Mouse (Mus musculus) urinary bladder, postnatal 10 days (tissue): ENCODE results near the gene Hspa1l.
"Not testable (repeated sequence)": the region's sequence is repeated elsewhere in the genome, so short reads cannot be mapped to it uniquely, and the experiment has no call there.

Source experiments
- DNase-seq: peaks from one replicate; pipeline ENCODE4 v3.0.0; 2022; ENCODE audit warnings: low spot score

Hspa1l gene

DNA sequence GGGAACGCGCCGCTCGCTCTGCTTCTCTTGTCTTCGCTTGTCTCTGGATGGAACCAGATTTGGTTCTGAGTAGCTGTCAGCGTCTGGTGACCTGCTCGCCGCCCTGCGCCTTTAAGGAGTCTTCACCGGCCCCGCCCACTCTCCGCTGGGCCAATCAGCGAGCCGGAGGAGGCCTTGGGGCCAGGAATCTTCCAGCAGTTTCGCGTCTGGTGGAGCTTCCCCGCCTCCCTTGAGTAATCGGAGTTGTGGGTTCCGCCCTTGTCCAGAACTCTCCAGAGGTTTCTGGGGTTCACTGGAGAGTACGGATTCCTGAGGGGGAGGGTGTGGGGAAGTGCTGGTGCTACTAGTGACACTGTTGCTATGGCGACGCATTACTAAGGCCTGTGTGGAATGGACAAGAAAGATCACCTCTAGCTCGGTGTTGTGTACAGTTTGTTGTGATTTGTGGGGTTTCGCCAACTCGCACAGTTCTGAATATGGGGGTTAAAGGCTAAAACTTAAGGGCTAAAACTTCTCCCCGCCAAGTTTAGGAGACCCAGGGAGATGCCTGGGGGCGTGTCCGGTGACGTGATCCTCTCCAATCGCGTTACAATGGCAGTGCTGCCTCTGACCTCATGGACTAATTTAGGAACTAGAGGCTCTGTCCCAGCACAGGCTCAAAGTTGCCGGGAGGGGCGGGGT is at the start of gene Hspa1l, which contains the start of gene Hspa1a:
Gene Hspa1l, plus strand, starts transcription at position 635 of the 681 bp plus-strand sequence.
Gene Hspa1a, minus strand, starts transcription at position 88 of the 681 bp plus-strand sequence.
- DNase-seq: not testable (repeated sequence)

DNA sequence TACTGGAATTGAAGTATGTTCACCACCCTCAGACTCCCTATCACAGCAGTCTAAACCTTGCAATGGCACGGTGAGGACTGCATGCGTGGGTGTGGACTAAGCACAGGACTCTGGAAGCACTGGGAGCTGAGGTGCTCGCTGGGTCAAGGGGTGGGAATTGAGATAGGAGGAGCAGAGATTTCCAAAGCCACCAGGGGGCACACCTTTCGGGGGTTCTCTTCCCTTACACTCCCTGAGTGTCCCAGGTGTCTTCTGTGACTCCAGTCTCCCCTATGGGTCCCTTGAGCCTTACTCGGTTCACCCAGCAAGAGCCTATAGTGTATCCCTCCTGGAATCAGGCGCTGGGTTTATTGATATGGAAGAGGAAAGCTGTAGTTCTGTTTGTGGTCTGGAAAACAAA is 49.6 kb upstream of the Hspa1l start:
- no peak for DNase-seq

DNA sequence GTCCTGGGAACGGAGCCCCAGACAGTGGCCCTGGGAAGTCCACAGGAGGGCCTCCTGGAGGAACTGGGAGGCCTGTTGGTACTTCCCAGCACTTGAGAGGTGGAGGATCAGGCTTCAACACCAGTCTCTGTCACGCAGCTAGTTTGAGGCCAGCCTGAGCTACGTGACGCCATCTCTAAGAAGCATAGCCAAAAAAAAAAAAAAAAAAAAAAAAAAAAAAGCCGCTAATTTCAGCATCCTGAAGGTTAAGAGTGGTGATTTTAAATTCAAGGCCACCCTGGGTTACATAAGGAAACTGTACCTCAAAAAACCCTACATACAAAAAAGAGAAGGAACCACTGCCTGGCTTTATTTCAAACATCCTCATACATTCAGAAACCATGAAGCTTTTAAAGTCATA is 48.2 kb upstream of the Hspa1l start:
- no peak for DNase-seq

DNA sequence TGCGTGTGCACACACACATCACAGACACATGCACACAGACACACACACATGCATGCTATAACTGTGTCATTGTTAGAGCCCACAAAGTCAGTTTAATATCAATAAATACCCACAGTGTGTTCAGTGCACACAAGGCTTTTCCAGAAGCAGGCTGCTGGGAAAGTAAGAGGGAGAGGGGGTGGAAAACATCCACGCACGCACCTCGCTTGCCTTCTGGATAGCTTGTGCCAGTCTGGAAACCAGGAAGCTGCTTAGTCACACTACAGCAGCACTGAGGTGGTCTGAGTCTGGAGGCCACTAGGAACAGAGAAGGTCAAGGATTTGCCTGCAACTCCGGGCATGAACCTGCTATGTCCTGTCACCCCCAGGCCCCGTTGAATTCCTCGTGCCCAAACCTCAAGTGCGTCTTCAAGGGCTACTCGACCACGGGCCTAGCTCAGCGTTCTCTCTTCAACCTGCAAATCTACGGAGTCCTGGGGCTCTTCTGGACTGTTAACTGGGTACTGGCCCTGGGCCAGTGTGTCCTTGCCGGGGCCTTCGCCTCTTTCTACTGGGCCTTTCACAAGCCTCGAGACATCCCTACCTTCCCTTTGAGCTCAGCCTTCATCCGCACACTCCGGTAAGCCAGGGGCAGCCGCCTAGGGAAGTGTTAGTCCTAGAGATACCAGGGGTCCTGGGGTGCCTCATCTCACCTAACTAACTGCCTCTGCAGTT is 45.0 kb upstream of the Hspa1l start:
- DNase-seq: no peak

DNA sequence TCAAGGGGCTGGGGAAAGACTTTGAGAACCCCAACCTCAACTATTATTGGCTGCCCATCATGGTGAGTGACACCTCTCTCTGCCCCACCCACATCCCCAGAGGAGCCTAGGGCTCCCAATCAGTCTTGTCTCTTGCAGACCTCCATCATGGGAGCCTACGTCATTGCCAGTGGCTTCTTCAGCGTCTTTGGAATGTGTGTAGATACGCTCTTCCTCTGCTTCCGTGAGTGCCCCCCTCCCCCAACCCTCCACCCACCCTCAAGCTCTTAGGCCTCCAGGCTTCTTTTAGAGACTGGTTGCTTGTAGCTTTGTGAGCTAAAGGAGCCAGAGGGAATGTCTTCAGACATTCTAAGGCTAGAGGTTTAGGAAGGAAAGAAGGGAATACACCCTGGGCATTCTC is 43.7 kb upstream of the Hspa1l start:
- DNase-seq: no peak

DNA sequence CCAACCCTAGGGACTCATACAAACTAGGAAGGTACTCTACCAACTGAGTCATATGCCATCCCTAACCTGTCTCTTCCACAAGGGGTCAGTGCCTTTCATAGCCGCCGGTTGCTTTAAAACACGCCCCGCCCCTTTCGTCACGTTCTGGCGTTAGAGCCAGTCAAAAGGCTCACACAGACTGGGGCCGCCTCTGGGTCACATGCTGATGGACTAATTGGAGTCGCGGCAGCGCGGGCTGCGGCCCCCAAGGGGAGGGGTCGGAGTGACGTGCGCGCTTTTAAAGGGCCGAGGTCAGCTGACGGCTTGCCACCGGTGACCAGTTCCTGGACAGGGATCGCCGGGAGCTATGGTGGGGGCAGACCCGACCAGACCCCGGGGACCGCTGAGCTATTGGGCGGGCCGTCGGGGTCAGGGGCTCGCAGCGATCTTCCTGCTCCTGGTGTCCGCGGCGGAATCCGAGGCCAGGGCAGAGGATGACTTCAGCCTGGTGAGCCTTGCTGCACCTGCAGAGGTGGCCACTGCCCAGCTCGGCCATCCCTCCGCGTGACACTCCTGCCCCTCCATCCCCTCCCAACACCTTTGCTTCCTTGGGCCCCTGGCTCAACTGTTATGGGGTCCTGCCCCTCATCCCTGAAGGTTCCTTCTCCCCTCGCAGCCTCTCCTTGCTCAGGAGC is 41.3 kb upstream of the Hspa1l start, which contains the start of gene Neu1:
Gene Neu1, plus strand, starts transcription at position 193 of the 674 bp plus-strand sequence.
- peak; percentile 94 for DNase-seq

DNA sequence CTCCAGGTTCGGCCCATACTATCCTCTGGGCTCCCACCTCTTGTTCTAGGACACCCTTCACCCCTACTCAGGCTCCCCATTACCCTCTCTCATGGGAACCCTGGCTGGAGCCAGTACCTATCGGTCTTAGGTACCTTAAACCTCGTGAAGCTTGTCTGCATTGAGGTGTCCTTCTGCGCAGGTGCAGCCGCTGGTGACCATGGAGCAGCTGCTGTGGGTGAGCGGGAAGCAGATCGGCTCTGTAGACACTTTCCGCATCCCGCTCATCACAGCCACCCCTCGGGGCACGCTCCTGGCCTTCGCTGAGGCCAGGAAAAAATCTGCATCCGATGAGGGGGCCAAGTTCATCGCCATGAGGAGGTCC is 40.8 kb upstream of the Hspa1l start:
- DNase-seq: no peak

DNA sequence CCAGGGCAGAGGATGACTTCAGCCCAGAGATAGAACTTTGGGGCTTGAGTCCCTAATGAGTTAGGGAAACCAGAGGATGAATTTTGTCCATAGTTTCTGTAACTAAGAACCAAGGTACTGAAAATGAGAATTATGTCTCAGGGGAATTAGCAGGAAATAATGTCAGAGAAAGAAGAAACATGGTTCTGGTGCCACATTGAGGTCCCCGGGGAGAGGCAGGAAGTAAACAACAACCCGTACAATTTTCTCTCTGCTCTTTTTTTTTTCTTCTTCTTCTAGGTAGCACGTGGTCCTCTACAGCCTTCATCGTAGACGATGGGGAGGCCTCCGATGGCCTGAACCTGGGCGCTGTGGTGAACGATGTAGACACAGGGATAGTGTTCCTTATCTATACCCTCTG is 40.2 kb upstream of the Hspa1l start:
- DNase-seq: no peak

DNA sequence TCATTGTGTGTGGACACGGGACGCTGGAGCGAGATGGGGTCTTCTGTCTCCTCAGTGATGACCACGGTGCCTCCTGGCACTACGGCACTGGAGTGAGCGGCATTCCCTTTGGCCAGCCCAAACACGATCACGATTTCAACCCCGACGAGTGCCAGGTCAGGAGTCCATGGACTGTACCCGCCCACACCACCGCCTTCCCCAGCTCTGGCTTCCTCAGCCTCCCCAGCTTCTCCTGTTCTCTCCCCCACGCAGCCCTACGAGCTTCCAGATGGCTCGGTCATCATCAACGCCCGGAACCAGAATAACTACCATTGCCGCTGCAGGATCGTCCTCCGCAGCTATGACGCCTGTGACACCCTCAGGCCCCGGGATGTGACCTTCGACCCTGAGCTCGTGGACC is 38.5 kb upstream of the Hspa1l start:
- no peak for DNase-seq

DNA sequence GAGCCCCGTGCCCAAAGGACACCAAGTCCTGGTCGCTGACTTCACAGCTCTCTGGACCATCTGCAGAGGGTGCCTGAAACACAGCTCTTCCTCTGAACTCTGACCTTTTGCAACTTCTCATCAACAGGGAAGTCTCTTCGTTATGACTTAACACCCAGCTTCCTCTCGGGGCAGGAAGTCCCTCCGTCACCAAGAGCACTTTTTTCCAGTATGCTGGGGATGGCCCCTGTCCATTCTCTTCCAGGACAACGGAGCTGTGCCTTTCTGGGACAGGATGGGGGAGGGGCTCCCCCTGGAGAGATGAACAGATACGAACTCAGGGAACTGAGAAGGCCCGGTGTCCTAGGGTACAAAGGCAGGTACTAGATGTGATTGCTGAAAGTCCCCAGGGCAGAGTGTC is 37.7 kb upstream of the Hspa1l start:
- no peak for DNase-seq

DNA sequence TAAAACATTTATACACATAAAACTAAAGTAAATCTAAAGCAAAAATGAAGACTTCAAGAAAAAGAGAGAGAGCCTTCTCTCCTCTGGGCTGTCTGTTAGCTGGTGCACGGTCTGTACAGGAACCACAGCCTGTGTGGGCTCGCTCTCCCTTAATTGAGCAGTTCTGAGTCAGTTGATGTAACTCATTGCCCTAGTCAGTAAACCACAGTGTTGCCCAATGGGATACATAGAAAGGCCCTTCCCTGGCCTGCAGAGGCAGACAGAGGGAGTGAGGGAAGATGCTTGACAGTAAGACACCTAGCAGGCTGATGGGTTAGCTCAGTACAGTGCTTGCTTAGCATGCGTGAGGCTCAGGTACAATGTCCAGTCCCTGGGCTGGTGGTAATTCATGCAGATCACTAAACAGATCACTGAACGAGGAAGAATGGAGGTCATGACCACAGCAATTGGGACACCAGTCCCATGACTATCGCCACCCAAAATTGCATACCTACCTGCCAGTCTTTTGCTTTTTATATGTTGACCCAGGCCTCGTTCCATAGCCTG is 34.5 kb upstream of the Hspa1l start:
- no peak for DNase-seq

DNA sequence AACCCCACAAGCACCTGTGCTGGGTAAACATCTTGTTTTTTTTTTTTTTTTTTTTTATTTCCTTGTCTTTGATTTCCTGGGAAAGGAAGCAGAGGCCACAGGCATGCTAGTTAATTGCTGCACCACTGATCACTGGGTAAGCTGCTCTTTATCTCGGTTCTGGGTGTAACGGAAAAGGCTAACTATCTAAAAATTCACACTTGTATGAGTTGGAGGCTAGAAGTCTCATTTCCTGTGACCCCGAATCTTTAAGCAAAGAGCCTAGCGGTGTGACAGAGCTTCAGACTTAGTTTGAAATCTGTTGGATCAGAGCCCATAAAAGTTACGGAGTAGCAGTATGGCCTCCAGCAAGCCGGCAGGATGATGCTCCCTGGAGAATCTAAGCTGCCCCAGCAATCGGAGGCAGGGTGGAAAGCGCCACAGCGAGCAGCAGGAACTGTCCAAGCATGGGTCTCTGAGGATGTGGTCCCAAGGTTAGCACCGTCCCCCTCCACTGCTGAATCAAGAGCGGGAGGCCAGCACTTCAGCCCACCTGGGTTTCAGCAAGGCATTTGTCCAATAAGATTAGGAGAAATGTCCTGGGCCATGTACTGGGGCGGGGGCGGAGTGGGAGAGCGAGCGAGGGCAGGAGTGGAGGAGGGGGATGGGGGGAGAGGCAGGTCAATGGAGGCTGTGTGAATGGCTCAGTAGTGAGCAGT is 31.0 kb upstream of the Hspa1l start:
- no peak for DNase-seq

DNA sequence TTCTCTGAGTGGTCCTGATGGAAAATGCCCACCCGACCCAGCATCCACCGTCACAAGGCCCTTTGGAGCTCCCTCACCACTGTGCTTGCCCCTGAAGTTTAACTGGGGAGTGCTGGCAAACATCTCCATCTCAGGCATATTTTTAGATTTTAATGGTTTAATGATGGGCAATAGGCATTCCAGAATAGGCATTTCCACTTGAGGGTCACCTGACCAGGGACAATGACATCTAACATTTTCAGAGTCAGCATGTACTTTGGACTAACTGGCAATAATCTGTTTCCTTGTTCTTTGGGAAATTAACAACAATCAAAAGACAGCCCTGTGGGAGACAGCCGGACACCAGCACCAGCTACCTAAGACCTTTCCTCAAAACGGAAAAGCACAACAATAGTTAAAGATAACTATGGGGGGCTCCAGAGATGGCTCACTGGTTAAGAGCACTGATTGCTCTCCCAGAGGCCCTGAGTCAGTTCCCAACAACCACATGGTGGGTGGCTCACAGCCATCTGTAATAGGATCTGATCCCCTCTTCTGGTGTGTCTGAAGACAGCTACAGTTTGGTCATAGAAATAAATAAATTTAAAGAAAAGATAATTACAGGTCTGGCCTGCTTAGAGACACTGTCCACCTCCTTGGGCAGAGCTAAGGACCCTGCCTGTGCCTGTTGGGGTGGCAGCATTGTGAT is 29.2 kb upstream of the Hspa1l start:
- no peak for DNase-seq

DNA sequence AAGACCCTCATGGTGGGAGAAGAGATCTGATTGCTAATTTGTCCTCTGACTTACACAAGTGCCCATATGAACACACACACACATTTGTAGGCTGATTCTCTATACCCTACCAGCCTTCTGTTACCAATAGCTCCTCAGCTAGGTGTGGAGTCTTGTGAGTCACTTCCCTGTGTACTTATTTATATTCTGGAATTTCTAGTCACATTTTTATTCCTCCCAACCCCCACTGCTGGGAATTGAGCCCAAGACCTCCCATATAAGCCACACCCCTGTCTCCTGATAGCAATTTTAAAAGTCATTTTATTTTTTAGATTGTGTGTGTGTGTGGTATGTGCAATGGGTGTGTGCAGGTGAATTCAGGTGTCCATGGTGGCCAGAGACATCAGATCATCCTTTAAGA is 28.1 kb upstream of the Hspa1l start:
- no peak for DNase-seq

DNA sequence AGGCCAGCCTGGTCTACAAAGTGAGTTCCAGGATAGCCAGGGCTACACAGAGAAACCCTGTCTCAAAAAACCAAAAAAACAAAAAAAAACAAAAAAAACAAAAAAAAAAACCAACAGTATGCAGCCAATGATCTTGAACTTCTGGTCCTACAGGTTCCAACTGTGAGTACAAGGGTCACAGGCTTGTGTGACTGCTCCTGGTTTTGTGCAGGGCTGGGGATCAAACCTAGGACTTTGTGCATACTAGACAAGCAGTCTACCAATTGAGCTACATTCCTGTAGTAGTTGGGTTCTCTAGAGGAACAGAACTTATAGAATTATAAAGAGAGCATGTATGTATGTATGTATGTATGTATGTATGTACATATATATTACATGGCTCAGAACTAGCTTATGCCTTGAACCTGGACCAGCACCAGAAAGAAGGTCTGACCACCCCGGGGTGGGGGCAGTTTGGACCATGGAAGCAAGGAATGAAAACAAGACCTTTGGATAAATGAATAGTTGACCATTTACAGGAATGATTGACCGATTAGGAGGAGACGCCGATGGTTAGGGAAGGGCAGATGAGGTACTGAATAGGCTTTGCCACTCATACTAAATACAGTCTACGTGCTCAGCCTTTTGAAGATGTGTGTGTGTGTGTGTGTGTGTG is 25.9 kb upstream of the Hspa1l start:
- DNase-seq: no peak

DNA sequence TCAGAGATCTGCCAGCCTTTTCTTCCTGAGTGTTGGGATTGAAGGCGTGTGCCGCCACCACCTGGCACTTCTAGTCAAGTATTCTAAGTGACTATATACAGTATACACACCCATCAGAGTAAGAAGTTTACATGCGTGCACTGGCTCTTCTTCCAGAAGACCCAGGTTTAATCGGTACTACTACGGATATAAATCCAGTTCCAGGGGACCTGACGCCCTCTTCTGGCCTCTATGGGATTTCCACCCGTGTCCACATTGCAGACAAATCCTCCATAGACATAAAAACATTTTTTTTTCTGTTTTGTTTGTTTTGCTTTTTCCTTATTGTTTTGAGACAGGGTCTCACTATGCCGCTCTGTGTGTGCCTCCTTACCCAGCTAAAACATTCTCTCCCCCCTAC is 24.9 kb upstream of the Hspa1l start:
- DNase-seq: no peak

DNA sequence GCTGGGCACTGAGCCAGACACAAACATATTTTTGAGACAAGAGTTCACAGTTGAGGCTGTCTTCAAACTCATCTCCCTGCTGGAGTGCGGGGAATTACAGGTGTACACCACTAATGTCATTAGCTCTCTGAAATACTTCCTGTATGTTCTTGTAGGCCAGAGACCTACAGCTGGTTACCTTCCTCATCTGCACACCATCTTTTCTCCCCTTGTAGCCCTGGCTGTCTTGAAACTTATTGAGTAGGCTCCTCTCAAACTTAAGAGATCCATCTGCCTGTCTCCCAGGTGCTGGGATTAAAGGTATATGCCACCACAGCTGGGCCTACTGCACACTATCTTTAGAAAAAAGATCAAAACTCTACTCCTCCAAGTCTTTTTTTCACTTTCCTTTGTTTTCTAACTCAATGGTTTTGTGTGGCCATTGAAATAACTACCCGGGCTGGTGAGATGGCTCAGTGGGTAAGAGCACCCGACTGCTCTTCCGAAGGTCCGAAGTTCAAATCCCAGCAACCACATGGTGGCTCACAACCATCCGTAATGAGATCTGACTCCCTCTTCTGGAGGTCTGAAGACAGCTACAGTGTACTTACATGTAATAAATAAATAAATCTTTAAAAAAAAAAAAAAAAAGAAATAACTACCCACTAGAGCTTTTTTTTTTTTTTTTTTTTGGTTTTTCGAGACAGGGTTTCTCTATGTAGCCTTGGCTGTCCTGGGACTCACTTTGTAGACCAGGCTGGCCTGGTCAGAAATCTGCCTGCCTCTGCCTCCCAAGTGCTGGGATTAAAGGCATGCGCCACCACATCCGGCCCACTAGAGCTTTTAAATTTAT is 23.6 kb upstream of the Hspa1l start:
- DNase-seq: not testable (repeated sequence)

DNA sequence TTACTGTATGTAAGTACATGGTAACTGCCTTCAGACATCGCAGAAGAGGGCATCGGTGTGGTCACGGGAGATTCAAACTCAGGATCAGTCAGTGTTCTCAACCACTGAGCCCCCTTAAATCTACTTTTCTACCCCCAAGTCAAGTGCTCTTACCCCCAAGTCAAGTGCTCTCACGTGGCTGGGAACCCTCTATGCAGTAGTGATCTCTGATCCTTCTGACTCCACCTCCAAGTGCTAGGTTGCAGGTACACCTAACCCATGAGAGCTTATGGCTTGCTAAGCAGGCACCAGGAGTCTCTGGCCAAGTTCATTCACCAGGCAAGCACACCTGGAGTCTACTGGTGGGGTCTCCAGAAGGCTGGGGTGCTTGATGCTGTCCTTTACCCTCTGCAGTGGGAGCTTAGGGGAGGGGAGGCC is 22.9 kb upstream of the Hspa1l start:
- DNase-seq: no peak

DNA sequence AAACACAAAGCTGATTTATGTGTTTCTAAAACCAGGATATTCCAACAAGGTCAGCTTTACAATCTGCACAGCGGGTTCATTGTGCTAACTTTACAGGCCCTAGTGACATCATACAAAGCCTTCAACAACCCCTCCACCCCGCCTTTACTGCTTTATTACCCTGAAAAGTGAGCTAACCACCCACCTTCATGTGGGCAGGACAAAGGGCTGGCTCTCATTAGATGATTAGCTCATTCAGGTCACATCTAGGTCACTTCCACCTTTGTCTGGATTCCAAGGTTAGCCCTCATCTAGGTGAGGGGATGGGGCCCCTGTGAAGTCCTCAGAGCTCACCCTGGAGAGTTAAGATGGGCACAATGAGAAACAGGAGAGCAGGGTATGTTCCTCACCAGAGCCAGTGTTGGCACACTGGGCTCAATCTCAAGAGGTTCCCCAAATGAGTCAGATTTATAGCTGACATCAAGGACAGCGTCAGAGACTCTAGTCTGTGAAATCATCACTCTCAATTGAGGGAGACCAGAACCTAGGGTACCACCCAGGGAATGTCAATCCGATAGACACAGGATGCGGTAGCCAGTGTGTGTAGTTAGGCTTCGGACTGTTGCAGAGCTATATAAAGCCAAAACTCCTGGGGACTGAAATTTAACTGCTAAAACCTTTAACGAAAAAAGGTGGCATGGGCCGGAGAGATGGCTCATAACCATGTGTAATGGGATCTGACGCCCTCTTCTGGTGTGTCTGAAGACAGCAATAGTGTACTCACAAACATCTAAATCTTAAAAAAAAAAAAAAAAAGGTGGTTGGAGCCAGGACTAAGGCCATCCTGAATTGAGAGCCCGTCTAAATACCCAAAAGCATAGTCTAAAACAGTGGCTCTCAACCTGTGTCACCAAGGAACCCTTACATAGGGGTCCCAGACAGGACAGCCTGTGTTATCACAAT is 21.7 kb upstream of the Hspa1l start:
- DNase-seq: no peak
